Mouse (Mus musculus) kidney, adult 2 months (tissue): ENCODE results near the gene Scaper.

ENCODE experiments used
- CTCF ChIP-seq: fragments of 200-500 bp; conservative IDR thresholded peaks from 2 replicates; pipeline ENCODE4 v1.5.1; 2011; ENCODE audit warnings: low read depth, mild to moderate bottlenecking, control low read depth, low read length, moderate library complexity, mixed read lengths; ENCODE audit not compliant: insufficient read depth, insufficient read length
- POLR2A ChIP-seq: fragments of 200-500 bp; IDR thresholded peaks from one replicate; pipeline ENCODE4 v1.6.1; 2011; ENCODE audit warnings: low read depth, low read length, control low read depth

DNA sequence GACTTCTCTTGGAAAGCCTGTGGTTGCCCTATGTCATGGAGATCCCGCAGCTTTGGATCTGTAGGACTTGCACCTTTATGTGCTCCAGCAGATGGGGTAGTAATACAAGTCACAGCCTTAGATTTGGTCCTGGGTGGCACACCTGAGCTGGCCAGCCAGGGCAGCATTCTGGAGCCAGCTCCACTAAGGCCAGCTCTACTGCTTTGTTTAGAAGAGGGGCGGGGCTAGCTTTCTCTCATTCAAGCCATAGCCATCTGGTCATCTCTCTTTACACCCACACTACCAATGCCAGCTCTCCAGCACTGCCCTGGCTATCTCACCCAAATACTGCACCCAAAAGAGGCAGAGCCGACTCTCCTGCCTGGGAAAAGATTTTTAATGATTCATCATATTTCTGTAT lies 323.2 kb downstream of the Scaper start:
- TF ChIP-seq CTCF (no peak), POLR2A (no peak)
